Mouse (Mus musculus): Measurements from ENCODE around the gene Olfr521. TPM values are rescaled to one million over a fixed set of nuclear protein-coding genes. Genes with fewer than 3 reads are reported as not detected.
"Not testable (repeated sequence)": the region's sequence is repeated elsewhere in the genome, so short reads cannot be mapped to it uniquely, and the experiment has no call there.

Gene Olfr521
- total RNA-seq, 2 experiments from 2014 or later = not detected

DNA sequence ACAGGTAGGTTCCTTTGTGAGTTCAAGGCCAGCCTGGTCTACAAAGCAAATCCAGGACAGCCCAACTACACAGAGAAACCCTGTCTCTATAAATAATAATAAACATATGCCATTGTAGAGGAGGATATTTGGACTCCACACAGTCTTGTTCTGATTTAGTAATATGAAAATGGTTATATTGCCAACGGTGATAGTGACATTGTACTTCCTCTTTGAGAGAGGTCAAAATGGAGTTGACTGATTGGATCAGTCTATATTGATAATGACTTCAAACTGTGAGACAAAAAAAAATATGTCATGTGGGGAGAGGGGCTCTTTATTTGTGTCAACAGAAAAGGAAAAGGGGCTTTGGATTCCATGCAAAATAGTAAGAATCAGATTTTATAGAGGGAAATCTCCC lies 42.0 kb downstream of the Olfr521 start:
- no peak for DNase-seq
- intact Hi-C loops (cut with DNase I) = no loop called here

DNA sequence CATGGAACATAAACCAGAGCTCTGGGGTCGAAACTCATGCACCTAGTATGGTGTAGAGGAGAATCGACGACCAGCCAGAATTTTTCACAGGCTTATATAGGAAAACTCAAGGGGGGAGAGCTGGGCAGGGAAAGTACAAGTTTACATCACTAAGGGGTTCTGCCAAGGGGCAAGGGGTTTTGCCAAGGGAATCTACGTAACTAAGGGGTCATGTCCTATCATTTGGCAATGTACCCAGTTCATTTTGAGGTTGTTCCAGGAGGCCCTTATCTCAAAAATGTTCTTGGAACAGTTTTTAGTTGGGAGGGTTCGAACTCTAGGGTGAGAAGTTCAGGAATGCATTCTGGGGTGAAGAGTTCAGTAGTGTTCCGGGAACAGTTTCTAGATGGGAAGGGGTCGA lies 43.7 kb downstream of the Olfr521 start:
- intact Hi-C loops (cut with DNase I) = not testable (repeated sequence)

DNA sequence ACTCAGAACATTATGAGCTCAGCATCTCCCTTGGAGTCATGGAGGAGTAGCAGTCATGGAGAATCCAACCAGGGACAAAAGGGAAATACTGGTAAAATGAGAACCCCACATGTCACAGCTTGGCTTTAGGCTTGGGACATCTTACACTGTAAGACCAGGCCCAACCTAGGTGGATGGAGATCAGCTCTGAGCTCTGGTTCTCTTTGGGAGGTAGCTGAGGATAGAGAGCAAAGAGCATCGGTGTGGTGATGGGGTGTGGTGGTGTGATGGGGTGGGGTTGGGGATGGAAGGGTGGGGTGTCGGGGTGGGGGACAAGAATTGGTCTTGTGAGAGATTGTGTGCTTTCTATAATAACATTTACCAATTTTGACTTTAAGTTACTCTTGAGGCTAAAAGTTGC lies 47.5 kb downstream of the Olfr521 start:
- intact Hi-C loops (cut with DNase I) = no loop called here
- DNase-seq = no peak

More for the DNA sequence above, 43.7 kb downstream of the Olfr521 start:
- not testable (repeated sequence) for DNase-seq

DNA sequence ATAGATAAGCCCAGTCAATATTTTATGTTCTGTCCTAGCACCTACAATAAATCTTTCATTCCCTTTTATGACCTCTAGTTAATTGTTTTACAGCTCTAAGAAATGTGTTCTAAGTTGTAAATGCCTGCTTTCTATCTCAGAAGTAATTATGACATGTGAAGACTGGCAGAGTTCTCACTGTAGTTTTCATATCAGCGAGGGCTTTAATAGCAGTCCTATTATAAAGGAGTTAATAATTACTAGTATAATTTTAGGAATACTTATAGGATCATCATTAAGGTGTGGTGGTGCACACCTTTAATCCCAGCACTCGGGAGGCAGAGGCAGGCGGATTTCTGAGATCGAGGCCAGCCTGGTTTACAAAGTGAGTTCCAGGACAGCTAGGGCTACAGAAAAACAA lies 48.4 kb downstream of the Olfr521 start:
- no peak for DNase-seq
- intact Hi-C loops (cut with DNase I) = no loop called here

DNA sequence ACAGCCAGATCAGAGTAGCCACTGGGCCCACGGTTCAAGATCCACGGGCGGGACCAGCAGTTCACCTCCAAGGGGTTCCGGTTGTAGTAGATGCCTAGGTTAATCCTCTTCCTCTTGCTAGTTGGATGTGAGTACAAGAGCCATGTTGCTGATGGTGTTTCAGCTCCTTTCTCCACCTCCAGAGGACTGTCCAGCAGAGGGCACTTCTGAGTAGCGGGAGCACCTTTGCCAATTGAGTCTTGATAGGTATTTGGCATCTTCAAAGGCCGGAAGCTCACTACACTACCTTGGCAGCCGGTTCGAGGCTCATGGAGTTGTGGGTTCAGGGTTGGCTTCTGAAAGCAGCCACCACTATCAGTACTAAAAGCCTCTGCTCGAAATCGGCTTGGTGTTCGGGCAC lies 50.1 kb downstream of the Olfr521 start:
- peak in 1 of 2 experiments; percentile 31 for DNase-seq
- intact Hi-C loops (cut with DNase I) = no loop called here

DNA sequence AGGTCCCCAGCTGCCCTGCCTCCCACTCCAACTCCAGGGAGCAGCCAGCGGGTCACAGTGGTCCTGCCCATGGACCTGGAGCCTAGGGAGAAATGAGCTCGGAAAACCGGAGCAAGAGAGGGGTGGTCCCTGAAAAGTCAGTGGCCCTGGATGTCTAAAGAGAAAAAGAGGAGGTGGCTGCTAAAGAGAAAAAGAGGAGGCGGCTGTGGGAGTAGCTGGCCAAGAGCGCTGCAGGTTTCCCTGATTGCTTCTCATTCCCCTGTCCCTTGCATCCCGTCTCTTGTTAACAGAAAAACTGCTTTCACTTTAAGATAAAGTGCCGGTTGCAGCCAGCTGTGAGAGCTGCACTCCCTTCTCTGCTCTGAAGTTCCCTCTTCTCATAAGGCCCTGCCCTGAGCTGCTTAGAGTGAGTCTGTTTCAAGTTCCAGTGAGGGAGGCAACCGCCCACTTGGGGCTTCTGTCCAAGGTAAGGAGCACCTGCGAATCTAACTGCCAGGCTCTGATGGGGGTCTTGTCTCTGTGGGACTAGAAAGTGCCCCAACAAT lies 54.9 kb downstream of the Olfr521 start:
- DNase-seq; intact Hi-C loops (cut with DNase I): not testable (repeated sequence)

Other genes with a start within 250 kb of the Olfr521 start
- 1 to 10 TPM; 7.8 to 8.6 TPM for gene Arrb1, start 228.0 kb upstream of the Olfr521 start, total RNA-seq (2021)
- 10 to 100 TPM; 56.4 to 57.7 TPM for gene Tpbgl, start 136.4 kb upstream of the Olfr521 start, total RNA-seq (2021)
- gene Slco2b1, start 52.2 kb upstream of the Olfr521 start, total RNA-seq (2021) = 1 to 10 TPM; 4.2 to 6.7 TPM
- gene Olfr520, start 33.2 kb upstream of the Olfr521 start, total RNA-seq (2021) = not detected
- 1 to 10 TPM; 2.4 to 3.4 TPM for gene Neu3, start 64.9 kb downstream of the Olfr521 start, total RNA-seq (2021)
- under 1 TPM in 1 of 2 experiments, not detected in 1; 0.33 TPM for gene Xrra1, start 95.6 kb downstream of the Olfr521 start, total RNA-seq (2021)
- gene Spcs2, start 100.0 kb downstream of the Olfr521 start, total RNA-seq (2021) = 10 to 100 TPM; 67.1 to 75.1 TPM
- gene Rnf169, start 216.9 kb downstream of the Olfr521 start, total RNA-seq (2021) = 1 to 10 TPM; 4.2 to 6.3 TPM
- 1 to 10 TPM; 2.3 to 2.4 TPM for gene Chrdl2, start 242.7 kb downstream of the Olfr521 start, total RNA-seq (2021)